ENCODE assay signal across 25 mouse cellular contexts in the genomic region with DNA sequence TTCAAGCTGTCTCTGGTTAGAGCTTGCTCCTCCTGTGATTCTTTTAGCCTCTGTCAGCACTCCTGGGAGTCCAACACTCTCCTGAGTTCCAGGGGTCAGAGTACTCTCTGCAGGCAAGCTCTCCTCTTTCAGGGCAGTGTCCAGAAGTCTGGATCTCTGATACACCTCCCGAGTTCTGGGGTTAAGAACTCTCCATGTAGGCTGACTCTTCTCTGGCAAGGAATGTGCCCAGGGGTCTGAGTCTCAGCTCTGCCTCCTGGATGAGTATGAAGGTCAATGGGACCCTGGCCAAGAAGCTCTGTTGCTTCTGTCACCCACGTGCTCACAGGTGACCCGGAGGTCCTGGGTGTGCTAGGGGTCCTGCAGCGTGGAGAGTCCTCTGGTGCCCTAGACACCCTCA.
DNase-seq lines count a peak whose midpoint lies in the region; ATAC-seq and TF ChIP-seq lines count a peak whose summit lies in the region.
"Had no signal": no experiment of that assay in that cellular context is flagged by ENCODE, and none has a peak within 500 bp of the region (broad histone marks: within the 10 kb centered on the region; RNA-seq: fewer than 3 reads in every experiment).

No protein-coding gene starts in this region.

- H3K4me2 ChIP-seq in kidney, embryonic 16.5 days (replicated peaks; ENCODE audit: low read depth, low read length) = no peak overlapping the region
- H3K4me2 ChIP-seq in kidney, postnatal 0 days (ENCODE audit: low read length) = no peak overlapping the region
- H3K4me2 ChIP-seq: embryonic facial prominence, embryonic 12.5 days; embryonic facial prominence, embryonic 15.5 days; heart, embryonic 13.5 days; hindbrain, embryonic 15.5 days had no signal

- H3K4me3 ChIP-seq in kidney, adult 2 months (ENCODE audit: insufficient read depth, low read depth, low read length) = no peak overlapping the region
- no peak overlapping the region for H3K4me3 ChIP-seq in kidney, embryonic 16.5 days (ENCODE audit: low read length)
- no peak overlapping the region for H3K4me3 ChIP-seq in kidney, postnatal 0 days (replicated peaks; ENCODE audit: low read depth, low read length)
- H3K4me3 ChIP-seq: embryonic facial prominence, embryonic 12.5 days; embryonic facial prominence, embryonic 15.5 days; gastrocnemius, adult 2 months; heart, embryonic 10.5 days; heart, embryonic 13.5 days; hindbrain, embryonic 15.5 days had no signal

- no peak for TF ChIP-seq CTCF in kidney, adult 2 months (conservative IDR thresholded peaks at IDR 0.05; ENCODE audit: insufficient read depth, insufficient read length, low read depth, low read length)
- TF ChIP-seq CTCF in kidney, postnatal 0 days (IDR thresholded peaks at IDR 0.05; ENCODE audit: low read depth) = no peak

- no peaks in the 10 kb centered on the region for H3K27me3 ChIP-seq in kidney, adult 2 months (replicated peaks; ENCODE audit: control insufficient read depth, insufficient read depth, low read length)
- H3K27me3 ChIP-seq in kidney, embryonic 16.5 days (ENCODE audit: insufficient read depth, low read length) = no peaks in the 10 kb centered on the region
- no peaks in the 10 kb centered on the region for H3K27me3 ChIP-seq in kidney, postnatal 0 days (ENCODE audit: insufficient read depth, low read length)
- H3K27me3 ChIP-seq: embryonic facial prominence, embryonic 12.5 days; embryonic facial prominence, embryonic 15.5 days; heart, embryonic 13.5 days; hindbrain, embryonic 15.5 days had no signal

- peaks cover 4% of the 10 kb centered on the region; the same call in 1 of the 2 replicates for H3K4me1 ChIP-seq in kidney, adult 2 months (ENCODE audit: control insufficient read depth, insufficient read depth, low read length)
- H3K4me1 ChIP-seq in kidney, embryonic 16.5 days (ENCODE audit: insufficient read depth, low read length) = no peaks in the 10 kb centered on the region
- H3K4me1 ChIP-seq in kidney, postnatal 0 days (replicated peaks; ENCODE audit: insufficient read depth, low read length) = no peaks in the 10 kb centered on the region
- H3K4me1 ChIP-seq: embryonic facial prominence, embryonic 12.5 days; embryonic facial prominence, embryonic 15.5 days; heart, embryonic 10.5 days; heart, embryonic 13.5 days; hindbrain, embryonic 15.5 days had no signal

- peak; percentile 87 for DNase-seq in kidney, adult 2 months
- DNase-seq in kidney, postnatal 0 days (ENCODE audit: low spot score) = no peak
- DNase-seq in kidney, postnatal 25 days = peak; percentile 43 to 67
- DNase-seq in gastrocnemius, postnatal 10 days = no peak
- DNase-seq in thymus, postnatal 25 days = no peak
- DNase-seq: adrenal gland, adult 2 months; adrenal gland, postnatal 14 days; cerebellum, adult 11 months; cerebellum, adult 2 months; cerebellum, adult 9-11 months; cerebellum, postnatal 25 days; forebrain, postnatal 0 days; gastrocnemius, adult 2 months; gastrocnemius, postnatal 25 days; heart, adult 18-20 months; heart, postnatal 14 days; heart, postnatal 4 days had no signal

- H3K36me3 ChIP-seq in kidney, adult 2 months (ENCODE audit: control insufficient read depth, insufficient read depth, low read length) = no peaks in the 10 kb centered on the region
- H3K36me3 ChIP-seq in kidney, embryonic 16.5 days (ENCODE audit: insufficient read depth, low read length) = no peaks in the 10 kb centered on the region
- no peaks in the 10 kb centered on the region for H3K36me3 ChIP-seq in kidney, postnatal 0 days (ENCODE audit: insufficient read depth, low read length)
- H3K36me3 ChIP-seq: embryonic facial prominence, embryonic 12.5 days; embryonic facial prominence, embryonic 15.5 days; heart, embryonic 10.5 days; heart, embryonic 13.5 days; hindbrain, embryonic 15.5 days had no signal

- ATAC-seq in kidney, embryonic 16.5 days (ENCODE audit: low FRiP score, low TSS enrichment) = no peak
- peak; percentile 43; the same call in 1 of the 2 replicates for ATAC-seq in kidney, postnatal 0 days (replicated peaks; ENCODE audit: low FRiP score, low read depth)
- ATAC-seq: CD4-positive, CD25-positive, alpha-beta regulatory T cell, adult 4 months; forebrain, embryonic 14.5 days; forebrain, postnatal 0 days had no signal

- 49% methylated on average over 4 of the region's 4 CpGs for WGBS in kidney, adult 2 months
- WGBS in kidney, embryonic 16.5 days = 78% methylated on average over 4 of the region's 4 CpGs
- 76% methylated on average over 4 of the region's 4 CpGs for WGBS in kidney, postnatal 0 days

- peak overlapping the region; percentile 73 for H3K27ac ChIP-seq in kidney, adult 2 months (ENCODE audit: insufficient read depth, low read depth, low read length)
- no peak overlapping the region for H3K27ac ChIP-seq in kidney, embryonic 16.5 days (ENCODE audit: low read length)
- no peak overlapping the region for H3K27ac ChIP-seq in kidney, postnatal 0 days
- H3K27ac ChIP-seq: embryonic facial prominence, embryonic 12.5 days; embryonic facial prominence, embryonic 15.5 days; gastrocnemius, adult 2 months; heart, embryonic 10.5 days; heart, embryonic 13.5 days; hindbrain, embryonic 15.5 days had no signal

- no peaks in the 10 kb centered on the region for H3K9me3 ChIP-seq in kidney, embryonic 16.5 days (ENCODE audit: low read length)
- H3K9me3 ChIP-seq in kidney, postnatal 0 days (replicated peaks; ENCODE audit: low read length) = no peaks in the 10 kb centered on the region
- H3K9me3 ChIP-seq: embryonic facial prominence, embryonic 12.5 days; embryonic facial prominence, embryonic 15.5 days; heart, embryonic 10.5 days; hindbrain, embryonic 15.5 days had no signal

- no peak for TF ChIP-seq POLR2A in kidney, adult 2 months (IDR thresholded peaks at IDR 0.05; ENCODE audit: low read depth, low read length)

- H3K9ac ChIP-seq in kidney, embryonic 16.5 days (replicated peaks; ENCODE audit: low read length) = no peak overlapping the region
- no peak overlapping the region for H3K9ac ChIP-seq in kidney, postnatal 0 days (ENCODE audit: low read depth, low read length)
- H3K9ac ChIP-seq: embryonic facial prominence, embryonic 12.5 days; embryonic facial prominence, embryonic 15.5 days; forebrain, postnatal 0 days; heart, embryonic 13.5 days; hindbrain, embryonic 15.5 days had no signal

Comparison
In these comparisons a context has a peak if more than half of its experiments do, and no peak if none do; other contexts are left out.
1. DNase-seq: peak in kidney, adult 2 months (single experiment) and kidney, postnatal 25 days (2 of 2); none in kidney, postnatal 0 days (single experiment), gastrocnemius, postnatal 10 days (single experiment) and thymus, postnatal 25 days (single experiment).